Mouse (Mus musculus) adrenal gland, postnatal 14 days (tissue): ENCODE results near the gene Anapc15-ps. TPM values are rescaled to one million over a fixed set of nuclear protein-coding genes. Genes with fewer than 3 reads are reported as not detected.

ENCODE experiments used
- DNase-seq: peaks from one replicate; pipeline ENCODE4 v3.0.0; 2021; ENCODE audit warnings: mixed read lengths
- total RNA-seq: library from RNA; stranded (reverse); gene quantifications from 2 replicates; pipeline ENCODE4 v1.2.3, GENCODE M21; 2021

Gene Anapc15-ps
- total RNA-seq, 1 experiment from 2014 or later, result not detected

DNA sequence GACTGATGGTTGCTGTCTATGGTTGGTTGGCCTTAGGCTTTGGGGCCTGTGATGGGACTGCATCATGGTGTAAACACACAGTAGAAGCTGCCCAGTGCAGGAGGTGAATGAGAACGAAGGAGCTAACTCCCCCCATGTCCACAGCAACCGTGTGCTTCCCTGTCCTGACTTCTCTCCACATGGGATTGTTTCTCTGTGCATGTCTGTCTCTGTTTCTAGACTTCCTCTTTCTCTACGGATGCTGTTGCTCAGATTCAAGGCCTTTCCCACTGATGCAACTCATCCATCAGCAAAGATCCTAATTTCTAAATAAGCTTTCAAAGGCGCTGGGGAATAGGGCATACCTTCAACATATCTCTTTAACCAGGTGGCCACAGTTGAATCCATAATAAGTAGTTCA, 3.4 kb downstream of the Anapc15-ps start:
- no peak for DNase-seq

GRCm38 (mm10) chr10:95669034-95669433, 4.2 kb downstream of the Anapc15-ps start:
- DNase-seq, result no peak

DNA sequence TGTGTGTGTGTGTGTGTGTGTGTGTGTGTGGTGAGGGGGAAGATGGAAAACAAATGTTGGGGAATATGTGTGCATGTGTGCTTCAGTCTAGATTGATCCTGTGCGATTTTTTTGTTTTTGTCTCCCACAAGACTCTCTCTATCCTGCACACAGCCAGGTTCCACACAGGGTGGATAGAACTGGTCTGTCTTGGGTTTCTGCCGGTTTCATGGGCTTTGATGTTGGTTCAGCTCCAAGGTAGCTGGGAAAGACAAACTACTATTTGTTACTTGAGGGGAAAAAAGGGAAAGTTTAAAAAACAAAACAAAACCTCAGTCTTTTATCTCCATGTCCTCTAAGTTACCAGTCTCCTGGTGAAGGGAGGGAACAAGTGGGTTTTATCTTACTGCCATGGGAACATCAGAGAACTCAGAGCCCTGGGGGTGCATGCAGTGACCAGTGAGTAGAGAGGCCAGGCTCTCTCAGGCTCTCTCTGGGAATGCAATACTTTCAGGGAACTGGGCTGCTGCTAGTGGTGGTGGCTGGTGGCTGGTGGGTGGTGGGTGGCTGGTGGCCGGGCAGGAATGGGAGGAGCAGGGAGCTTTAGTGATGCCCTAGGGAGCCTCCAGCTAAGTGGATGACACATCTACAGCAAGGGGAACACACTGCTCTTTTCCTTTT, 5.8 kb downstream of the Anapc15-ps start:
- no peak for DNase-seq

DNA sequence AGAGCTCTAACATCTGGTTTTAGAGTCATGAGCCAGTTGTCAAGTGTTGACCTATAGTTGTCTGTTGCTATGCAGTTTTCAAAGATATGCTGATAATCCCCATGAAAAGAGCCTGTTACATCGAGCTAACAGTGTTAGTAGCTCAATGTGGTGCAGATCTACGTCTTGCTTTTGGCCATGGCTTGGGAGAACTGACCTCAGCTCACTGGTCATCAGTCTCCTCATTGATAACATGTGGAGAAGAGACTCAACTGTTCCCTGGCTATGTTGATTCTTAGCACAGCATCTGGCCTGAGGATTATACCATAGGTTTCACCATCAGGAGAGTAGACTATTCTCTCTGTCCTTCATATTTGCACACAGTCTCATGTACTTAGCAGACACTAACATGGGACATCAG, 6.5 kb downstream of the Anapc15-ps start:
- DNase-seq, result no peak

- DNase-seq, result no peak
These were observed 7.7 kb downstream of the Anapc15-ps start for GRCm38 (mm10) chr10:95665426-95665990.

DNA sequence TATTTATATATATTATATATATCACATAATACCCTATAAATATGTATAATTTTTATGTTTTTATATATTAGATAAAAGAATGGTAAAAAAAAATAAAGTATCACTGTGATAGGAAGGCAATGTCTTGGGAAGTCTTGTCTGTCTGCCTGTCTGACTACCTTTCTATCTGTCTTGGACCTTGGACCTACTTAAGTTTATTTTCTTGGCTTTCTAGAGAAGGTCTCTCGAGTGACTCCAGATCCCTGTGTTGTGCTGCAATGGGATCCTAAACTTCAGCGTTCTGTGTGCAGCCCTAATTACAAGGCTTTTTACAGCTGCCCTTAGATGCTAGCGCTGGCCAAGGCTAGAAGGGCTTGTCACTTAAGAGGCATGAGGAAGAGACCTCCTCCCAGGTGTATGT, 8.6 kb downstream of the Anapc15-ps start:
- no peak for DNase-seq

DNA sequence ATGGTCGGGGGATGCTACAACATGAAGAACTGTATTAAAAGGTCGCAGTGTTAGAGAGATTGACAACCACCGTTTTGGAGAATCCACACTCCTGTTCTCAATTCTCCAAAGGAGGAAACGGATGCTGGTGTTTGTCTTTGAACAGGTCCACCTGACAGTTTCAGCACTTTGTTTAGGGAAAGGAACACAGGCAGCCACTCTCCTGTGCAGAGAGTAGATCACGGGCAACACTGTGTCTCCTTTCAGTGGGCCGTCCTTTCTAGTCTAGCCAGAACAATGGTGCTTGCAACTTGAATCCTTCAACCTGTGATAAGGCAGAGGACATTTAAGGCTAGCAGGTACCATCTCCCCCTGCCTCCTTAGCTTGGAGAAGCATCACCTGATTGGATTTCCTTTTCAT, 12.9 kb downstream of the Anapc15-ps start:
- no peak for DNase-seq

DNA sequence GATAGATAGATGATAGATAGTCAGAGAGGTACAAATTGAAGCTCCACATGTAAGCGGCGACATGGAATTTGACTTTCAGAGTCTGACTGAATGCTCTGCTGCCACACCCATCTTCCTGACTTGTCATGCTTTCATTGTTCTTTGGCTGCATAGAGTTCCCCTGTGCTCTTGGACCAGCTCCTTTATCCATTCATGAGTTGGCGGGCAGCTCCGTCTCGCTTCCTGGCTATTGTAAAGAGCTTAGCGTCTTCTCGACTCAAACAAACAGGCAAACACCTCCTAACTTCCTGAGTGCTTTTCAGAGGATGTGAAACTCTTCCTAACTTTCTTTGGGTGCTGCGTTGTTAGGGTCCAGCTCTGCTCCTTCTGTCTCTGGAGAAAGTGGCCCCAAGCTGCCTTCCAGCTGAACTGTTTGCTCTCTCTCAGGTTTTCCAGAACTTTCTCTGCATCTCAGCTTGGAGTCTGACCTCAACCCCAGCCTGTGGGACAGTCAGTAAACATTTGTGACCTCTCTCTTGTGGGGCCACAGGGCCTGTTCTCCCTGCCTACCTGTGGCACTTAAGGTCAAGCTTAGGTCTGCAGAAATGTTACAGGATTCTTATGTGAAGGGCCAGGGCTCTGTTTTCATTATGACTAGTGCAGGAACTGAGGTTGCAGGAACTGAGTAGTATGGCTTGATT, 13.6 kb downstream of the Anapc15-ps start:
- no peak for DNase-seq

- no peak for DNase-seq
These were observed 14.4 kb downstream of the Anapc15-ps start for GRCm38 (mm10) chr10:95658836-95659343.

- peak; percentile 47 for DNase-seq
These were observed 16.7 kb downstream of the Anapc15-ps start for GRCm38 (mm10) chr10:95656236-95657225.

- DNase-seq, result no peak
These were observed 21.1 kb downstream of the Anapc15-ps start for GRCm38 (mm10) chr10:95652131-95652530.

GRCm38 (mm10) chr10:95648326-95648888, 24.8 kb downstream of the Anapc15-ps start:
- DNase-seq, result no peak

- no peak for DNase-seq
These were observed 26.1 kb downstream of the Anapc15-ps start for GRCm38 (mm10) chr10:95647128-95647527.

DNA sequence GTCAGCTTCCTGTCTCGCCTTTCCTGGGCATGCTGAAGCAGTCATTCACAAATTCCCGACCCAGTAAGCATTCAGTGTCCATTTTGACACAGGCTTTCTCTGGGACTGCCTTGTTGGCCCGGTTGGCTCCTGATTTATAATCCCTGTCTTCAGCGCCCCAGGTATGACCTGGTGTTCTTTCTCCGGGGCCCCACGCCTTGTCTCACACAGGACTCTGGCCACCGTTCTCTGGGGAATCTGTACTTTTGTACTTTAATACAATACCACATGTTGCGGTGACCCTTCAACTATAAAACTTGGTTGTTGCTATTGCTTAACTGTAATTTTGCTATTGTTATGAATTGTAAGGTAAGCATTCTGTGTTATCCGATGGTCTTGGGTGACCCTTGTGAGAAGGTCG, 26.7 kb downstream of the Anapc15-ps start:
- DNase-seq, result no peak

DNA sequence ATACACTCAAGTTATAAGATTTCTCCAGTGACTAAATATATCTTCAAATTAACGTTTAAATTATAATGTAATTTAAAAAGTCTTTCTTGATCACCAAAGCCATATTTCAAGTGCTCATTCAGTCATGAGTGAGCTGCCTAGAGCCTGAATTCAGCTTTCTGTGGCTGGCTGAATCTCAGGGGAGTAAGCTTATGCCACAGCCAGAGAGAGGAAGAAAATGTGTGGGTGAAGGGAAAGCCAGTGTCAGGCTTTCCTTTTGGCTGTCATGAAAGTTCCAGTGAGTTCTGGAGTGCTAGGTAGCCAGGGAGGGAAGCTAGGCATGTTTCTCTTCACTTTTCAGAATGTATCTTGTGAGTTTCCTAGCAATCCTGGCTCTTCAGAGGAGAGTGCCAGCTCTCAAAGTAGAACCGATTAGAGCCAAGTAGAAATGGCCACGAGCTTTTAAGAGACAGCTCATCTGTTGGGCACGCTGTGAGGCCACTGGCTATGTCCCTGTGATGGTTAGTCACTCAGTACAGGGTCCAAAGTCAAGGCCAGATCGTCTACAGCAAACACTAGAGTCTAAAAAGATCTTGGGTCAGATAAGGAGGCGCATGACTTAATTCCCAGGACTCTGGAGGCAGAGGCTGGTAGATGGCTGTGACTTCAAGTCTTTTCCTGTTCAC, 29.4 kb downstream of the Anapc15-ps start:
- peak; percentile 78 for DNase-seq

GRCm38 (mm10) chr10:95643042-95643441, 30.2 kb downstream of the Anapc15-ps start:
- DNase-seq, result no peak

DNA sequence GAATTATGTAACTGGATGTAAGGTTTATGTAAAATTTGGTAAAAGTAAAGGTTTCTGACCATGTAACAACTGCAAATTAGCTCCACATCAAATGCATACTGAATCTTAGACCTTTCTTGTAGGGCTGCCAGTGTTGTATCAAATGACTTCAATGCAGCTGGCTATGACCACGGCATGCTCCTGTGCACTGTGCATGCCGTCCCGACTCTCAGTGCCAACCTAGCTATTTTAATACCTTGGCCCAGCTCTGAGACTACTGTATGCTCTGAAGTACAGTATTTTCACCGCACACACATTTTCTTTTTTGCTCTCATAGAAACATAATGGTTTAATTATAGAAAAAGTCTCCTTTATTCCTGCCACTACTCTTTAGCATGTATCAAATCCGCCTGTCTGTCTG, 31.9 kb downstream of the Anapc15-ps start:
- no peak for DNase-seq

DNA sequence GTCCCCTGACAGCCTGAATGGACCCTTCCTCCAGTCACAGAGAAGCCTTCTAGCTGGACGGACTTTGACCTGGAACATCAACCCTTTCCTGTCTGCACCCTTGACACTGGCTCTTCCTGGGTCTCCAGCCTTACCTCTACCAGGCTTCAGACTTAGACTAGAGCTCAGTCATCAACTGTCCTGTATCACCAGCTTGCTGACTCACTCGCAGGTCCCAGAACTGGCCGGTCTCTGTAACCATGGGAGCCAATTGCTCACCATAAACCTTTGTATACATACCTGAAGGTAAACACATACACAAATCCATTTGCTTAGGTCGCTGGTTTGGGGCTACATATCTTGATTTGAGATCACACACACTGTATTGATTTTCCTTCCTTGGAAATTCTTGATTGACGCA, 33.8 kb downstream of the Anapc15-ps start:
- no peak for DNase-seq

GRCm38 (mm10) chr10:95634751-95635150, 38.5 kb downstream of the Anapc15-ps start:
- no peak for DNase-seq

DNA sequence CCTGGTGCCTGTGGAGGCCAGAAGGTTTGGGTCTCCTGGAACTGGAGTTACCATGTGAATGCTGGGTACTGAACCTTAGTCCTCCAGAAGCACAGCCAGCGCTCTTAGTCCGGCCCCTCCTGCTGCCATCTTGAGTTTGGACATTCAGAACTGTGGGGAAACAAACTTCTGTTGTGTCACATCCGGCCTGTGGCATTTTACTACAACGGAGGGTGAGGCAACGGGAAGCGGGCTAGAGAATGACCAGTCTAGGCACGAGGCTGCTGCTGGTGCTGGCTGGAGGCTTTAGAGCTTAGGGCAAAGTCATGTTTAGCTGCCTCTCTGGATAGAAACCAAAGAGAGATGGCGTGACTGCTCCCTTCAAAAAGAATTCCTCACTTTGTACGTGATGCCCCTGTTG, 39.0 kb downstream of the Anapc15-ps start:
- no peak for DNase-seq

DNA sequence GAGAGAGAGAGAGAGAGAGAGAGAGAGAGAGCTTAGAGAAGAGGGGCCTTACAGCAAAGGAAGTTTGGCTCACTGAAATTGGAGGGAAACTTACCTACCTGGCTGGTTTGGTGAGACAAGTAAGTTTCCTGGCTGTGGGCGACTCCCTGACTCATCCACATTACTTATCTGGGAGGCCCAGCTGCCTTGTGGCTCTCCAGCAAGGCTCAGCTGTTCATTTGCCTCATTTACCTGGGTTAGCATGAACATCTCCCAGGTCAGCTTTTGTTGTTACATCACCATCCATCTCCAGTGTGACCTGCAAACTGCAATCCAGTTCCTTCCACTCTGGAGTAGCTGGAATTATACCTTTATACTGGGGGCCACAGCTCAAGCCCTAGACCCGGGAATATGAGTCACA, 41.7 kb downstream of the Anapc15-ps start:
- DNase-seq, result no peak
